Mouse (Mus musculus) thymus, postnatal 0 days (tissue): ENCODE results near the gene Chst14. TPM values are rescaled to one million over a fixed set of nuclear protein-coding genes. Genes with fewer than 3 reads are reported as not detected.
A peak's percentile ranks its signal among the peaks of the same experiment; 100 is the strongest.

Experiments
- DNase-seq: peaks from one replicate; pipeline ENCODE4 v3.0.0-alpha.2; 2015; ENCODE audit warnings: low spot score
- polyA plus RNA-seq: library from polyadenylated mRNA; unstranded; fragments of >200 nt; fragmentation: Nextera tagmentation; extraction: Ambion mirVana; gene quantifications from 2 replicates; pipeline ENCODE4 v1.2.1, GENCODE M21; 2015

Gene Chst14
- 6.6 and 7.7 TPM in 2 replicates for polyA plus RNA-seq

- peak; percentile 61 for DNase-seq
These were observed at the start of gene Chst14 for GRCm38 (mm10) chr2:118926361-118926997. Gene Chst14, plus strand, starts transcription at chr2:118926496.

- no peak for DNase-seq
These were observed 45.3 kb upstream of the Chst14 start for GRCm38 (mm10) chr2:118881019-118881418.

DNA sequence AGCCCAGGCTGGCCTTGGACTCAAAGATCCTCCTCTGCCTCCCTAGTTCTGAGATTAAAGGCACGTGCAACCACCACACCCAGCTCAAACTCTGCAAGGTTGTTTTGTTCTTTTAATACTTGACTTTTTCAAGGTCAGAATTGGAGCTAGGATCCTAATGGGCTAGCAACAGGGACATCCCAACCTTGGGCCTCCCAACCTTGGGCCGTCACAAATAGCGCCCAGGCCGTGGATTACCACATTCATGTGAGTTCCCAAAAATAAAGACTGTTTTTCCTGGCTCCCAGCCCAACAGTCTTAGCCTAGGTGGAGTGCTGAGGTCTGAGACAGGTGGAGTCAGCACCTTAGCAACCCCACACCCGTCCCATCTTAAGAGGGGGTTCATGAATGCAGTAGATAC, 44.3 kb upstream of the Chst14 start:
- no peak for DNase-seq

- DNase-seq = peak; percentile 81
These were observed 43.2 kb upstream of the Chst14 start for GRCm38 (mm10) chr2:118882840-118883679.

- DNase-seq = no peak
These were observed 38.9 kb upstream of the Chst14 start for GRCm38 (mm10) chr2:118887440-118887839.

DNA sequence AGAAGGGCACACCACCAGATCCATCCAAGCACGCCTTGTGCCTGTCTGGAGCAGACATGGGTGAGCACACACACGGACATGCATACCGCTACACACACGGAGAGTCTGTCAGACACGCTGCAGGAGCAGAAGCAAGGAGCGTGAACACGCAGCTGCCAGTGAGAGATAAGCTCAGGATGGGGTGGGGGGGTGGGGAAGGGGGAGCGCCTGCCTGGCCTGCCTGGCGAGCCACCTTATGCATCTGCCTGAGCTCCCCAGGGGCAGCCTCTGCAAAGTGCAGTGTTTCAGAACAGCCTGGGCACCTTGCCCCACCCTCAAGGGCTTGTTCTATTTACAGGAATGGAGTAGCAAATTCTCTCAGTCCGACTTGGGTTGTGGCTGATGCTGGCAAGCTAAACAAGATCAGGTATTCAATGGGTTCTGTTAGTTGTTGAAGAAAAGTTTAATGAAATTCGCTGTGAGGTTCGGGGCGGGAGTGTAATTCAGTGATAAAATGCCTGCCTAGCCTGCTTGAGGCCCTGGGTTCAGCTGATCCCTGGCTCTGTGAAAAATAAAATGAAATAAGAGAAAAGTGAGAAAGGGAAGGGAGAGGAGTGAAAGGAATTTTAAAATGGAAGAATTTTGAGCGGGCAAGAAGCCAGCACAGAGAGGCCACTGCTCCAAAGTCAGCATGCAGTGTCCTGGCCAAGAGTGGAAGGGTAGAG, 38.3 kb upstream of the Chst14 start:
- no peak for DNase-seq

DNA sequence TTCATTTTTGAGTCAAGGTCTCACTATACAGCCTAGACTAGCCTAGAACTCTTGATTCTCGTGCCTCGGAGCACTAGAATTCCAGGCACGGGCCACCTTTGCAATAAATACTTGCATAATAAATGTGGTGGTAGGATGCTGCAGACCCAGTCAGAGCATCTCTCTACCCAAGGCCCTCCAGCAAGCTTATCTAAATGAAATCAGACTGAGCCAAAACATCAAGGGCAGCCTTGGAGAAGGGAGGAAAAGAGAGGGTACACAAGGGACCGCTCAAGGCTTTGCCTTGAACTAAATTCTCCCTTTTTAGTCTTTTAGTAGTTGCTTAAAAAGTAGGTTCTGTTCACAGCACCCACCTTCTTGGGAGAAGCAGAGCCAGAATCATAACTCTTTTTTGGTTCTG, 35.1 kb upstream of the Chst14 start:
- no peak for DNase-seq

- DNase-seq = peak; percentile 61
These were observed 30.0 kb upstream of the Chst14 start for GRCm38 (mm10) chr2:118895990-118896913.

- DNase-seq = no peak
These were observed 29.4 kb upstream of the Chst14 start for GRCm38 (mm10) chr2:118896914-118897291.

- DNase-seq = no peak
These were observed 28.9 kb upstream of the Chst14 start for GRCm38 (mm10) chr2:118897392-118897791.

GRCm38 (mm10) chr2:118897808-118898207, 28.5 kb upstream of the Chst14 start:
- no peak for DNase-seq

DNA sequence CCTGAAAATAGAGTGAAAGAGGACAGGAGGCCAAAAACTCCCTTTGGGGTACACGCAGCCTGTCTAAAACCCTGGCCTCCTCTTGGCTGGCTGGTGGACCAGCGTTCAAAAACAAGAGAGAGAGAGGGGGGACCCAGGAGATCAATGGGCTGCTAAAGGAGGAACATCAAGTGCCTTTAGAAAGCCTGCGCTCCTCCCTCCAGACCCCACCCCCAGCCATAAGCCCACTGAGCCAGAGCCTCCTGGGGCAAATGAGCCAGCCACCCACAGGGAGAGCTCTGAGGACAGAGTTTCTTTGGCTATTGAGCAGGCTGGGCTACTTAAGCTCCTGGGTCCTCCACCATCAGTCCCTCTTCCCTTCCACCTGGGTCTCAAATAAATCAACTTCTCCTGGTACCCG, 27.5 kb upstream of the Chst14 start:
- no peak for DNase-seq

DNA sequence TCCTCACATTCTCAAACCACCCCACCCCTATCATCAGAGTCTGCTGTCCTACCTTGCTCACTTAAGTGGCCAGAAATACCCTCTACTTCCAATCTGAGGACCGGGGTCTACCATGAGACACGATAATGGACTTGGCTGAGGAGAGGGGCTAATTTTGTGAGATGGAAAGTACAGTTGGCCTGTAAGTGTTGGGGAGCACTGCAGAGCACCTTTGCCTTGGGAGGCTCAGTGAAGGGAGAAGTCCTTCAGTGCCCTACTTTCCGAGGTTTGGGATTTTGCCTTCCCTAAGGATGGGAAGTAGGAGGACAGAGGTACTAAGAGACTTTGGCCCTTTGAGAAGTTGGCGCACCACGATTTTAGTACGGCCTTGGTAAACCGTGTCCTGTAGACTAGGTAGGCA, 27.0 kb upstream of the Chst14 start:
- DNase-seq = no peak

DNA sequence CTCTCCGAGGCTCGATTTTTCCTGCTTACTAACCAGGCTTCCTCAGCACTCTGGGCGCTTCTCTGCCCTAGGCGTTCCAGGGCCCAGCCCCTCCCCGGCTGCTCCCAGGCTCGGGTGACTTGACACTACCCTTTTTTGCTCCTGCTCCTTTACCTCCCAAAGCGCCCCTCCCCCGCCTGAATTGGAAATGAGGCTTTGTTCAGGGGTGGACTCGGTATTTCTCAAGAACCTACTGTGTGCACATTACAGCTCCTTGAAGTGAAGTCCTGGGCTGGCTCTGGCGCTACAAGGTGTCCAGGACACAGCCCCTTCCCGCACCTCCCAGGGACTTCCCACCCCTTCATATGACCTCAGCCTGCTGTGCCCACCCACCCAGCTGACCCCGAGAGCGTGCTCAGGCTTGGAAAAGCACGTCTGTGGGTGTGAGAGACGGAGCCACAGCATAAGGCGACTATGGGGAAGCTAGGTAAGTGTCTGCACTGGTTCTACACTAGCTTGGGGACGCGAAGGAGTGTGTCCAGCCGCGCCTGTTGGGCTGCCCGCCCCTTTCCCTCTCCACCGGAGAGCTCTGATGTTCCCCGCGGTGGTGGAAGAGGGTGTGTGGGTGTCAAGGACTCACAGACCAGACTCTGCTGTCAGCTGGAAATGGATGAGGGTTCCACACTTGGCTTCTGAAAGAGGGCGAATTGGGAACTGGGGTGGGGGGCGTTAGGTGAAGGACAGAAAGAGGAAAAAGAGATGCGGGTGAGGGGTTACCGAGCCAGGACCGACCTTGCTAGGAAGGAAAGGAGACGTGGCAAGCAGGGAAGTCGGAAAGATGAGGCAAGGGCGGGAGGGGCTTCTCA, 26.1 kb upstream of the Chst14 start, which contains the start of gene Bahd1:
Gene Bahd1 (plus strand): TSS at position 397 of the 845 bp plus-strand sequence.
- no peak for DNase-seq

DNA sequence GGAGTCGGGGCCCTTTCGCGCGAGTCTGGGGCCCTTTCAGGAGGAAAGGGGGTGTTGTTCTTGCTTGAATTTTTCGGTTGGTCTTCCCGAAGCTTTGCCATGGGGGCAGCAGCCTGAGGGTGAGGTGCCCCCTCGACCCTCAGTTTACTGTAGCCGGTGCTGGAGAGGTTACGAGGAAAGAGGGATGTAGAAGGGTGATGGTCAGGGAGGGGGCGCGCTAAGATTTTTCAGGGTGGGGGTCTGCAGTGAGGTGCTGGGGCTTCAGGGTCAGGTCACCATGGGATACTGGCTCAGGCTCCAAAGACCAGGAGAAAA, 25.5 kb upstream of the Chst14 start:
- no peak for DNase-seq

DNA sequence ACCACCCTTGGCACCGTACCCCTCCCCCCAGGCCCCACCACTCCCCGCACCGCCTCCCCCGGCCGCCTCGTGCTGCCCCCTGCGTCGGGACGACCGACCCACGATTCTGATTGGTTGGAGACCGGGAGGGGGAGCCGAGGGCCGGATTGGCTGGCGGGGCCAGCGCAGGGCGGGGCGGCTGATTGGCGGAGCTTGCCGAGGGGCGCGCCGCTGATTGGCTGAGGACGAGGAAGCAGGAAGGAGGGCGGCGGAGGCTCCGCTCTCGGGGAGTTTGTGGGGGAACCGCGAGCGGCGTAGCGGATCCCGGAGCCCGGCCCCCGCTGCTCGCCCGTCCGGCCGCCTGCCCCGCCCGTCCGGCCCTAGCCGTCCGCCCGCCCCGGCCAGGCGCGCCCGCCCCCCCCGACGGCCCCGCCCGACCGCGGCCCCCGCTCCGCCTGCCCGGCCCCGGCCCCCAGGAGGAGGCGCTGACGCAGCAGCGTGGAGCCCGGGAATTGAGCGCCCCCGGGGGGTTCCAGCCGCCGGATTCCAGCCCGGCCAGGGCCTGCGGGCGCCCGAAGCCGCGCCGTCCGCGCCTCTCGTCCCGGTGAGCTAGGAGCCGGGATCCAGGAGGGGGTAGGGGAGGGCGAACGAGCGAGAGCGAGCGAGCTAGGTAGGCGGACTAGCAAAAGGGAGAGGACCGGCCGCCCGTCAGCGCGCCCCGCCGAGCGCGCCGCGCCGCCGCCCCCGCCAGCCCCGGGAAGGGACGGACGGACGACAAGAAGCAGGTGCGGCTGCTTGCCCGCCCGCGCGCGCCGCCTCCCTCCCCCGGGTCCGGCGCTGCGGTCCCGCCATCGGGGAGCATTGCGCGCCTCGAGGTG, 24.9 kb upstream of the Chst14 start:
- peak; percentile 94 for DNase-seq

GRCm38 (mm10) chr2:118902051-118903025, 24.0 kb upstream of the Chst14 start:
- peak; percentile 32 for DNase-seq

GRCm38 (mm10) chr2:118903333-118903741, 23.0 kb upstream of the Chst14 start:
- no peak for DNase-seq
